Mouse (Mus musculus) megakaryocyte, embryonic 14.5 days (primary cell): ENCODE measurements around the gene Abt1.

Source experiments
- FLI1 ChIP-seq: IDR thresholded peaks from 2 replicates; pipeline ENCODE4 v1.6.1; 2012; ENCODE audit warnings: low read length, inconsistent platforms, mixed read lengths
- GATA1 ChIP-seq: IDR thresholded peaks from 3 replicates; pipeline ENCODE4 v1.6.1; 2012; ENCODE audit warnings: mixed read lengths, low read length, inconsistent platforms, borderline replicate concordance

DNA sequence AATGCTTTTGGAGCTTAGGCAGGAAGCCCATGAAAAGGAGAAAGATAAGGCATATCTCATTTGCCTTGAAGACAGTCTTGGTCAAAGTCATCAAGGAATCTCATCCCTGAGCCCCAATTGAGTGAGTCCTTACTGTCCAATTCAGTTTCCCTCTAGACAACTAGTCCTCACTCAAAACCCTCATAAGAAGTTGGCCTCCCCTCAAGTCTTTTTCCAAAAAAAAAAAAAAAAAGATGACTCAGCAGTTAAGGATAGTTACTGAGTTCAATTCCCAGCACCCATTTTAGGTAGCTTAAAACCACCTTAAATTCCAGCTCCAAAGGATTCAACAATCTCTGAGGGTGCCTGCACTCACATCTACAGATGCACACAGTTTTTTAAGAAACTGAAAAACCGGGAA lies 40.5 kb downstream of the Abt1 start:
- TF ChIP-seq GATA1 (no peak), FLI1 (no peak)
